Mouse (Mus musculus) megakaryocyte, embryonic 14.5 days (primary cell): ENCODE measurements around the gene Gimap9.

Experiments used
- FLI1 ChIP-seq: IDR thresholded peaks from 2 replicates; pipeline ENCODE4 v1.6.1; 2012; ENCODE audit warnings: low read length, inconsistent platforms, mixed read lengths
- GATA1 ChIP-seq: IDR thresholded peaks from 3 replicates; pipeline ENCODE4 v1.6.1; 2012; ENCODE audit warnings: mixed read lengths, low read length, inconsistent platforms, borderline replicate concordance

- TF ChIP-seq GATA1, result no peak
- TF ChIP-seq FLI1, result no peak
These were observed 33.1 kb upstream of the Gimap9 start for GRCm38 (mm10) chr6:48642764-48643292.
